Mouse (Mus musculus): ENCODE data around the gene Med29. TPM values are rescaled to one million over a fixed set of nuclear protein-coding genes. Genes with fewer than 3 reads are reported as not detected.
A peak's percentile ranks its signal among the peaks of the same experiment; 100 is the strongest.
"Not testable (repeated sequence)": the region's sequence is repeated elsewhere in the genome, so short reads cannot be mapped to it uniquely, and the experiment has no call there.

The Med29 gene
- polyA plus RNA-seq, 1 experiment from 2014 or later: 54.5 TPM

DNA sequence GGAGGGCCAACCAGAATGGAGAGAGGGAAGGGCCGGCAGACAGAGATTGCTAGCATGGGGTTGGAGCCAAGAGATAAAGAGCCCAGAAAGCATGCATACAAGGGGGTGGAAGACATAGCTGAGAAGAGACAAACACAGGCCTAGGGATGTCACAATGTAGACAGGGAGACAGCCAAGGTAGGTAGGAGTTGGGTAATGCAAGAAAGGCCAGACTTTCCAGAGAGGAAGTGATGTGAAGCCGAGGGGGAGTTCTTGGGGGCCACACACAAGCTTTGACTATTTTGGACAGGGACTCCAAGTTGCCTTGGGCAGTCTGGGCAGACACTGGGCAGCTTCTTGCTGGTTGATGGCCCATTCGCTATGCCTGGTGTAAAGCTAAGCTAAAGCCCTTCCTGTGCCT lies 9.4 kb upstream of the Med29 start:
- no peak for ATAC-seq (ENCODE audit: low FRiP score, low TSS enrichment)
- H3K4me1 ChIP-seq (ENCODE audit: control insufficient read depth, insufficient read depth, low read length): no peaks in the 10 kb centered on the region
- H3K27me3 ChIP-seq (ENCODE audit: control insufficient read depth, insufficient read depth, low read length): no peaks in the 10 kb centered on the region
- WGBS: 85% methylated on average over 3 of the region's 3 CpGs
- H3K9me3 ChIP-seq (ENCODE audit: control insufficient read depth, low read length): no peaks in the 10 kb centered on the region
- H3K4me3 ChIP-seq (ENCODE audit: low read length): no peak overlapping the region
- no peak overlapping the region for H3K27ac ChIP-seq (ENCODE audit: low read depth, low read length)
- no peak overlapping the region for H3K9ac ChIP-seq (ENCODE audit: low read depth, low read length)
- peaks cover 93% of the 10 kb centered on the region for H3K36me3 ChIP-seq (ENCODE audit: control insufficient read depth, insufficient read depth, low read length)
- no peak overlapping the region for H3K4me2 ChIP-seq (replicated peaks; ENCODE audit: low read depth, low read length)

DNA sequence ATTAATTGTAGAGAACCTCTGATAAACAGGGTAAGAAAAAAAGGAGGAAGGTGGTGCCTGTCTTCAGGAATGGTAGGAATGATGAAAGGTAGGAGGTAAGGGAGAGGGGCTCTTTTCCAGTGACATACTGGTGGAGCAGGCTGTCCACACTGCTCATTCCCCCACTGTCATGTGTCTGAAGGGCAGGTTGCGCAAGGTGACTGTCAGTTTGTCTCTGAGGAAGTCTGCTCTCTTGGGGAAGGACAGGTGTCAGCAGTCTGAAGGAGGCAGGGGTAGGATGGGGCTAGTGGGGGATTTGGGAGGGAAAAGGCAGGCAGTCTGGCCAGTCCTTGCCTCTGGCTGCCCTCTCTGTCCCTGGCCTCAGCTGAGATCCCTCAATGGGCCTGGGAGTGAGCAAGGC lies 8.5 kb upstream of the Med29 start:
- Histone ChIP-seq H3K36me3 (ENCODE audit: control insufficient read depth, insufficient read depth, low read length) (peaks cover 93% of the 10 kb centered on the region), H3K4me3 (ENCODE audit: low read length) (no peak overlapping the region), H3K27me3 (ENCODE audit: control insufficient read depth, insufficient read depth, low read length) (no peaks in the 10 kb centered on the region), H3K9me3 (ENCODE audit: control insufficient read depth, low read length) (no peaks in the 10 kb centered on the region), H3K9ac (ENCODE audit: low read depth, low read length) (no peak overlapping the region), H3K27ac (ENCODE audit: low read depth, low read length) (no peak overlapping the region), H3K4me2 (replicated peaks; ENCODE audit: low read depth, low read length) (no peak overlapping the region), H3K4me1 (ENCODE audit: control insufficient read depth, insufficient read depth, low read length) (no peaks in the 10 kb centered on the region)
- ATAC-seq (ENCODE audit: low FRiP score, low TSS enrichment): no peak
- 93% methylated on average over 1 of the region's 1 CpGs for WGBS

DNA sequence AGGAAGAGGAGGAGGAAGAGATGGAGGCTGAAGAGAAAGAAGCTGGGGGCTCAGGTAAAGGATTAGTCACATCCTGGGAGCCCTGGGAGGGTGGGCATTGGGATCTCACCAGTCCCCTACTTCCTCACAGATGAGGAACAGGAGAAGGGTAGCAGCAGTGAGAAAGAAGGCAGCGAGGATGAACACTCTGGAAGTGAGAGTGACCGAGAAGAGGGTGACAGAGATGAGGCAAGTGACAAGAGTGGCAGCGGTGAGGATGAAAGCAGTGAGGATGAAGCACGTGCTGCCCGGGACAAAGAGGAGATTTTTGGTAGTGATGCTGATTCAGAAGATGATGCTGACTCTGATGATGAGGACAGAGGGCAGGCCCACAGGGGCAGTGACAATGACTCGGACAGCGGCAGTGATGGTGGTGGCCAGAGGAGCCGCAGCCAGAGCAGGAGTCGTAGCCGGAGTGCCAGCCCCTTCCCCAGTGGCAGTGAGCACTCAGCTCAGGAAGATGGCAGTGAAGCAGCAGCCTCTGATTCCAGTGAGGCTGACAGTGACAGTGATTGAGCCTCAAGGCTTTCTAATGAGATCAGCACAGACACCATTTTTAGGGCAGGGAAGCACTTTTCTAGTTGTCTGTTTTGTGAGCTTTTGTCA lies 6.3 kb upstream of the Med29 start:
- Histone ChIP-seq H3K36me3 (ENCODE audit: control insufficient read depth, insufficient read depth, low read length) (peaks cover 82% of the 10 kb centered on the region), H3K27me3 (ENCODE audit: control insufficient read depth, insufficient read depth, low read length) (no peaks in the 10 kb centered on the region), H3K9me3 (ENCODE audit: control insufficient read depth, low read length) (no peaks in the 10 kb centered on the region), H3K4me3 (ENCODE audit: low read length) (no peak overlapping the region), H3K9ac (ENCODE audit: low read depth, low read length) (no peak overlapping the region), H3K4me2 (replicated peaks; ENCODE audit: low read depth, low read length) (no peak overlapping the region), H3K4me1 (ENCODE audit: control insufficient read depth, insufficient read depth, low read length) (peaks cover under 1% of the 10 kb centered on the region; the same call in 1 of the 2 replicates), H3K27ac (ENCODE audit: low read depth, low read length) (no peak overlapping the region)
- ATAC-seq (ENCODE audit: low FRiP score, low TSS enrichment): no peak
- 91% methylated on average over 10 of the region's 10 CpGs for WGBS

DNA sequence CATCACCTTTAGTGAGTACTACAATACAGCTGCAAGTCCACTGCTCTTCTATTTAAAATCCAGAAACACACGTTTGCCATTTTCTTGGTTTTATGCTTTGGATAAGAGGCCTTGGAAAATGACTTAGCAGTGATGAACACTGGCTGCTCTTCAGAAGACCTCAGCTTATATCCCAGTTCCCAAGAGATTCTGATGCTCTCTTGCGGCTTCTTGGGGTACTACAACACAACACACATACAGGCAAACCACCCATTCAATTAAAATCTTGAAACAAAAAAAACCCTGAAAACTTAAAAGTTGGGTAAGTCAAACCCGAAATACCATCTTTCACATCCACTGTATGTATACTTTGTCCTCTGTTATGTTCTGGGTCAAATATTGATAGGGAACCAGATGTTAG lies 5.5 kb upstream of the Med29 start:
- Histone ChIP-seq H3K9ac (ENCODE audit: low read depth, low read length) (no peak overlapping the region), H3K27me3 (ENCODE audit: control insufficient read depth, insufficient read depth, low read length) (no peaks in the 10 kb centered on the region), H3K27ac (ENCODE audit: low read depth, low read length) (no peak overlapping the region), H3K4me2 (replicated peaks; ENCODE audit: low read depth, low read length) (no peak overlapping the region), H3K4me3 (ENCODE audit: low read length) (no peak overlapping the region), H3K36me3 (ENCODE audit: control insufficient read depth, insufficient read depth, low read length) (peaks cover 74% of the 10 kb centered on the region), H3K4me1 (ENCODE audit: control insufficient read depth, insufficient read depth, low read length) (peaks cover 5% of the 10 kb centered on the region; the same call in 1 of the 2 replicates), H3K9me3 (ENCODE audit: control insufficient read depth, low read length) (no peaks in the 10 kb centered on the region)
- 63% methylated on average over 3 of the region's 3 CpGs for WGBS
- no peak for ATAC-seq (ENCODE audit: low FRiP score, low TSS enrichment)

DNA sequence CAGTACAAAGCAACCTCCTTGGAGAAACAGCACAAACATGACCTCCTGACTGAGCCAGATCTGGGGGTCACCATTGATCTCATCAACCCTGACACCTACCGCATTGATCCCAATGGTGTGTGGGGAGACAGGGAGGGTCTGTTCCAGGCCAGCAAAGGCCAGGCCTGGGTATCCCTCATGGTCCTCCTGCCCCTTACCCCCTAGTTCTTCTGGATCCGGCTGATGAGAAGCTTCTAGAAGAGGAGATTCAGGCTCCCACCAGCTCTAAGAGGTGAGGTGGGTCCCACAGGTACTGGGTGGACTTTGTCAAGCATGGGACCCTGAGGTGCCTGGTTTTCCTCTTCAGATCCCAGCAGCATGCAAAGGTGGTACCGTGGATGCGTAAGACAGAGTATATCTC lies 2.9 kb upstream of the Med29 start:
- Histone ChIP-seq H3K27me3 (ENCODE audit: control insufficient read depth, insufficient read depth, low read length) (no peaks in the 10 kb centered on the region), H3K4me3 (ENCODE audit: low read length) (no peak overlapping the region), H3K4me2 (replicated peaks; ENCODE audit: low read depth, low read length) (no peak overlapping the region), H3K9me3 (ENCODE audit: control insufficient read depth, low read length) (no peaks in the 10 kb centered on the region), H3K27ac (ENCODE audit: low read depth, low read length) (no peak overlapping the region), H3K4me1 (ENCODE audit: control insufficient read depth, insufficient read depth, low read length) (peaks cover 10% of the 10 kb centered on the region; the same call in 1 of the 2 replicates), H3K36me3 (ENCODE audit: control insufficient read depth, insufficient read depth, low read length) (peaks cover 53% of the 10 kb centered on the region), H3K9ac (ENCODE audit: low read depth, low read length) (no peak overlapping the region)
- no peak for ATAC-seq (ENCODE audit: low FRiP score, low TSS enrichment)
- WGBS: 98% methylated on average over 4 of the region's 4 CpGs

DNA sequence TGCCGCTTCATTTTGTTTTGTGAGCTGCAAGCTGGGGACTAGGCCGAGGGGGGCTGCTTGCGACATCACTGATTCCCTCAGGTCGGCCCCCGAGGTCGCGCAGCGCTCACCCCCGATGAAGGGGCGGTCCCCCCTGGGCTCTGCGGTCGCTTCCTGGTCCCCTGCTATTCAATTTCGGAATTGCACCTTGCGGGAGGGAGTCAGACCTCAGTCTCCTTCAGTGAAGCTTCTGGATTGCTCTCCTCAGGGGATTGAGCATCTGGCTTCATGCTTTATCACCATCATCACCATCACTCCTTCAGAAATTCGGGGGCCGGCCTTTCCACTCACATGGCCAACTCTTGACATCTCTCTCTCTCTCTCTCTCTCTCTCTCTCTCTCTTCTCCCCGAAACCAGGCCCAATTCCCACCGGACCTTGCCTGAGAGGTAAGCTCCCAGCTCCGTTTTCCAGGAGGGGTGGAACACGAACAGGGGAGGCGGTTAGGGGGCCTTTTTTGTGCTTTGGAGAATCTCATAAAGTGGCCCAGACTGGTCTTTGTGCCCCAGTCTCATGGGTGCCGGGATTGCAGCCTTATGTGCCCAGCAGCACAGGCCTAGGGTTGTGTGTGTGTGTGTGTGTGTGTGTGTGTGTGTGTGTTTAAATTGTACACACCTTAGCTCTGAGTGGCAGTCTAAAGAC lies 904 bp upstream of the Med29 start:
- Histone ChIP-seq H3K9me3 (ENCODE audit: control insufficient read depth, low read length) (no peaks in the 10 kb centered on the region), H3K27ac (ENCODE audit: low read depth, low read length) (peak overlapping the region; percentile 65; the same call in 1 of the 2 replicates), H3K4me2 (replicated peaks; ENCODE audit: low read depth, low read length) (peak overlapping the region; percentile 90), H3K4me3 (ENCODE audit: low read length) (peak overlapping the region; percentile 92), H3K9ac (ENCODE audit: low read depth, low read length) (peak overlapping the region; percentile 86), H3K27me3 (ENCODE audit: control insufficient read depth, insufficient read depth, low read length) (no peaks in the 10 kb centered on the region), H3K4me1 (ENCODE audit: control insufficient read depth, insufficient read depth, low read length) (peaks cover 10% of the 10 kb centered on the region; the same call in 1 of the 2 replicates), H3K36me3 (ENCODE audit: control insufficient read depth, insufficient read depth, low read length) (peaks cover 51% of the 10 kb centered on the region)
- ATAC-seq (ENCODE audit: low FRiP score, low TSS enrichment): no peak
- WGBS: 8% methylated on average over 22 of the region's 22 CpGs

DNA sequence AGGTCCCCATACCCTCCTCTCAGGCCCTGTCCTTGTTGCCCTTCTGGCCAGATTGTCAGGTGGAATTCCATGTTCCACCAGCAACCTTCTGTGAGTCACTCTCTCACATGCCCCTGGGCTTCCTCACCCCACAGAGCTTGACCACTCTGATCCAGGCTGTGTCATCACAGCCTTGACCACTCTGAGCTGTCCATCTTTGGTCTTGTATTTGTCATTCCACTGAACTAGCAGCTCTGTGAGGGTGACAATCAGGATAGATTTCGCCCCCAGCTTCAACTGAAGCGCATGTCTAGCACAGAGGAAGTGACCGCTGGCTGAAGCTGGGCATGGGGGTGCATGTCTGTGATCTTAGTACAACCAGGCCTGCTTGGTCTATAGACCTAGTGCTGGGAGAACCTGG lies 2.2 kb downstream of the Med29 start:
- no peak overlapping the region for H3K4me2 ChIP-seq (replicated peaks; ENCODE audit: low read depth, low read length)
- no peaks in the 10 kb centered on the region for H3K27me3 ChIP-seq (ENCODE audit: control insufficient read depth, insufficient read depth, low read length)
- no peaks in the 10 kb centered on the region for H3K9me3 ChIP-seq (ENCODE audit: control insufficient read depth, low read length)
- H3K9ac ChIP-seq (ENCODE audit: low read depth, low read length): no peak overlapping the region
- no peak overlapping the region for H3K4me3 ChIP-seq (ENCODE audit: low read length)
- H3K27ac ChIP-seq (ENCODE audit: low read depth, low read length): no peak overlapping the region
- 94% methylated on average over 3 of the region's 3 CpGs for WGBS
- peaks cover 42% of the 10 kb centered on the region for H3K36me3 ChIP-seq (ENCODE audit: control insufficient read depth, insufficient read depth, low read length)
- peaks cover 10% of the 10 kb centered on the region; the same call in 1 of the 2 replicates for H3K4me1 ChIP-seq (ENCODE audit: control insufficient read depth, insufficient read depth, low read length)
- ATAC-seq (ENCODE audit: low FRiP score, low TSS enrichment): no peak

DNA sequence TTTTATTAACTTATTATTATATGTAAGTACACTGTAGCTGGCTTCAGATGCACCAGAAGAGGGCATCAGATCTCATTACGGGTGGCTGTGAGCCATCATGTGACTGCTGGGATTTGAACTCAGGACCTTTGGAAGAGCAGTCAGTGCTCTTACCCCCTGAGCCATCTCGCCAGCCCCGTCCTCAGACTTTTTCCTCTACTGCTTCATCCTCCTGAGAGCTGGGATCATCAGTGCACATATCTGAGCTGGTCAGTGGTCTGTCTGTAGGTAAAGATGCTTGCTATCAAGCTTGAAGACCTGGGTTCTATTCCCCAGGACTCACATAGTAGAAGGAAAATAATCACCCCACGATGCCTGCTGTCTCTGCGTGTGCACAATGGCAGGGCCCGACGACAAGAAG lies 5.1 kb downstream of the Med29 start:
- H3K27me3 ChIP-seq (ENCODE audit: control insufficient read depth, insufficient read depth, low read length); H3K4me3 ChIP-seq (ENCODE audit: low read length); H3K4me2 ChIP-seq (replicated peaks; ENCODE audit: low read depth, low read length); H3K9me3 ChIP-seq (ENCODE audit: control insufficient read depth, low read length); H3K27ac ChIP-seq (ENCODE audit: low read depth, low read length); H3K9ac ChIP-seq (ENCODE audit: low read depth, low read length); ATAC-seq (ENCODE audit: low FRiP score, low TSS enrichment): not testable (repeated sequence)
- H3K4me1 ChIP-seq (ENCODE audit: control insufficient read depth, insufficient read depth, low read length): peaks cover 16% of the 10 kb centered on the region
- WGBS: 85% methylated on average over 7 of the region's 7 CpGs
- peaks cover 38% of the 10 kb centered on the region for H3K36me3 ChIP-seq (ENCODE audit: control insufficient read depth, insufficient read depth, low read length)

DNA sequence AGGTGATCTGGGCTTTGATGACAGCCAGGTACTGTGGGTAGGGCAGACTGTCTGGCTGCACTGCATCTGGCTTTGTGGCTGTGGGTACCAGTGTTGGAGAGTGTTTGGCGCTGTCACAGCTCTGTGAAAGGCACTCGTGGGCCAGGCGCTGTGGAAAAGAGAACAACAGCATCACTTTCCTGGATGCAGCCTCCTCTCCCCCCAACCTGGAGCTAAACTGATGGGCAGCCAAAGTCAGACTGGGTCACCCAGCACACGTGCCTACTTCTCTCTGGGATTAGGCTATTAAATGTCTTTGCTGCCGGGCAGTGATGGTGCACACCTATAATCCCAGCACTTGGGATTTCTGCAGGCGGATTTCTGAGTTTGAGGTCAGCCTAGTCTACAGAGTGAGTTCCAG lies 5.6 kb downstream of the Med29 start:
- 83% methylated on average over 6 of the region's 6 CpGs for WGBS

More for the DNA sequence above, 5.6 kb downstream of the Med29 start:
- ATAC-seq (ENCODE audit: low FRiP score, low TSS enrichment): peak; percentile 14
- not testable (repeated sequence) for H3K27me3 ChIP-seq (ENCODE audit: control insufficient read depth, insufficient read depth, low read length); H3K4me2 ChIP-seq (replicated peaks; ENCODE audit: low read depth, low read length); H3K4me3 ChIP-seq (ENCODE audit: low read length); H3K9me3 ChIP-seq (ENCODE audit: control insufficient read depth, low read length); H3K27ac ChIP-seq (ENCODE audit: low read depth, low read length); H3K9ac ChIP-seq (ENCODE audit: low read depth, low read length)
- Histone ChIP-seq H3K4me1 (ENCODE audit: control insufficient read depth, insufficient read depth, low read length) (peaks cover 19% of the 10 kb centered on the region), H3K36me3 (ENCODE audit: control insufficient read depth, insufficient read depth, low read length) (peaks cover 38% of the 10 kb centered on the region)

Data from kidney, embryonic 14.5 days (tissue).